Mouse (Mus musculus): ENCODE data around the gene Sv2c.

Sv2c gene

DNA sequence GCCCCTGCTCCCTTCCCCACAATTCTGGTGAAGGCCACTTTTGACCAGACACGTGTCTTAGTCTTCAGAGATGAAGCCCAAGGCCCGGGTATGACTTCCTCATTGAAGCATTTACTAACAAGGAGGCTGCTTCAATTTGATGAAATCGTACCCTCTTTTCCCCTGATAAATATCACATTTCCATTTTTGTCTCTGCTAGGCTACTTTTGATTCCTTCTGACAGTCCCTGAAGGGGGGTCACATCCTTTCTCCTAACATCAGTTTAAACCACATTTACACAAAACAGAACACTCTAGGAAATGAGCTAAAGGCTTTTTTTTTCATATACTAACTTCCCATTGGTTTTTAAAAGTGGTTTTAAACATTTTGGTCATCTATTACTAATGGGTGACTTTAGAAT lies 79.6 kb downstream of the Sv2c start:
- DNase-seq (ENCODE audit: low spot score) = no peak

DNA sequence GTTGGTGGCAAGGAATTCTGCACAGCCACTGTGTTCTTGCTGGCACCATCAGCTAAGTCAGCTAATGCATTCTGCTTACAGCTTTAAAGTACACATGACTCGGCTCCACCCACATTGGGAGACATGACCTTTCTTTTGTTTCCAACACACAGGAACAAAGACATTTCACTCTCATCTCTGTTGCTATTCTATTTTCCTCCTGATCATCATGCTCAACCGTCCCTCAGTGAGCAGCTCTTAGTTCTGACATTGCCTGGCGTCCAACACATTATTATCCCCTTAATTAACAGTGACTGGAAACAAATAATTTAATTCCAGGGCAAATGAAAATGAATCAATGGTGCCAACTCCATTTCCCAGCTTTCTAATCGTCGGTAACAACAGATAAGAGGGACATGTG lies 87.0 kb downstream of the Sv2c start:
- no peak for DNase-seq (ENCODE audit: low spot score)

DNA sequence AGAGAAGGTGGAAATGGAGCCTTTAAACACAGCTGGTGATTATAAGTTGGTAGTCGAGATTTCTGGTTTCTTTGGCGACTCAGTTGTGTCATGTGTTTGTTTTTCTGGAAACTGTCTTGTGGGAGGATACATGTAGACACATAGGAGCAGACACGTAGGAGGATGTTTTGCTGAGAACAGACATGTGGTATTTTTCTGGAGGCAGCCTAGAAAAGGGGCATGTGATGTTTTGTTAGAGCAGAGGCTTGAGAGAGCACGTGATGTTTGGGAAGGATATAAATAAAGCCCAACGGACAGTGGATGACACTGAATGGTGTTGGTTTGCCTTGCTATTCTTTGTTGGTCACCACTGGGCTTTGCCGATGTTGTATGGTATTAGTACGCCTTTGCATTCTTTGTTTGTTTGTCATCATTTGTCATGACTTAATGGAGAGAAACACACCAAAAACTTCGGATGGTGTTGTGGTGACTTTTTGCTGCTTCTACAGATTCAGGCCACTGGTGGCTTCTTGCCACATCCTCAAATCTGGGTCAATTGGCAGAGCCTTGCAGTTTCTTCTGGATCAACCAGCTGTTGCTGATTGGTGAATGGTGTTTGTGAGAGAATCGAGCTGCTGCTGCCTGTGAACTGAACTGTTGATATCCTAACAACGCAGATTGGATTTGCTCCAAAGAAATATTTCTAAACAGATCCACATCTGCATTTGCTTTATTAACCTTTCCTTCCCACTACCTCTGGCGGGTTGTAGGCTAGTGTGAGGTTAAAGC lies 91.9 kb downstream of the Sv2c start:
- no peak for DNase-seq (ENCODE audit: low spot score)

DNA sequence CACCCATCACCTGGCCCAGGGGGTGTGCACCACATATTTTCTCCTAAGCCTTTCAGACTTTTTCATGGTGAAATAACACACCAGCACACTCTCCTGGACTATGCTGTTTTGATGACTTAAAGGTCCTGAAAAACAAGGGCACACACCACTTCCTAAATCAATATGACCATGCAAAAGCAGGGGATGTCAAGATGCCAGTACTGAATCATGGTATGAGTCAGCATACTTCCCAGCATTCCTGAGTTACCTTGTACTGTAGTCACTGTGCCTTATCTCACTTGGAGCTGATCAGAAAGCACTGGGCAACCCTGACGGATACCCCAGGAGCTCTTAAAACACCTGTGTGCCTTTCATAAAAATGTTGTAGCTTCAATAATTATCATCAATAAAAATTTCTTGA lies 92.8 kb downstream of the Sv2c start:
- DNase-seq (ENCODE audit: low spot score) = no peak

DNA sequence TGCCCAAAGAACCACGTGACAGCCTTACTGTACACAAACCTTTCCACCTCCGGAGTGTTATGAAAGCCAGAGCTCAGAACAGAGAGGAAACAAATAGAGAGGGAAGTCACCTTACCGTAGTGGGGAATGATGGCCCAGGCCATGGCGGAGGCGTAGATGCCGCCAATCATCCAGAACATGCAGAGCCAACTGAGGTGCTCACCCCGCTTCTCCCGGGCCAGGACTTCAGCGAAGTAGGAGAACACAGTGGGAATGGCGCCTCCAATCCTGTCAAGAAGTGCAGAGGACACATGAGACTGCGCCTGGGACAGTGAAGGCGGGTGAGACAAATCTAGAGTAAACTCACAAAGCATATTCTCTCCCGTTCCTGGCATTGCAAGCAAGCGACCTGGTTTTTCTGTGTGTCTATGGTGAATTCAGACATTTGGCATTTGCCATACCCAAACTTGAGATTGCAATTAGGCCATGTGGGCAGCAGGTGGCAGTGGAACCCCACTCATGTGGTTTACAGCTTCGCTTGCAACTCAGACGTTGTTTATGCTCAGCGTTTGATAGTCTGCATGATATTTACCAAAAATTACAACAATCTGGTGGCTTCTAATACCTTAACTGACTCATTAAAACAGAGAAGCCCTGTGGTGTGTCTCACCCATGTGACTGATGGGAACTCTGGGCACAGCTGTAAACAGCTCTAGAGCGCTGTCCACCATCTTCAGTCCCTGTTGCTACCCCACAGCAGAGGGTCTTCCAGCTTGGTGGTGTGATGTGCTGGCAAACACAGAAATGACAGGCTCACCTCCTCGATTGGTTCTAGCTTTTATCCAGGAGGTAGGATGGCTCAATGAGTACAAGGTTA lies 101.8 kb downstream of the Sv2c start:
- peak; percentile 21 for DNase-seq (ENCODE audit: low spot score)

DNA sequence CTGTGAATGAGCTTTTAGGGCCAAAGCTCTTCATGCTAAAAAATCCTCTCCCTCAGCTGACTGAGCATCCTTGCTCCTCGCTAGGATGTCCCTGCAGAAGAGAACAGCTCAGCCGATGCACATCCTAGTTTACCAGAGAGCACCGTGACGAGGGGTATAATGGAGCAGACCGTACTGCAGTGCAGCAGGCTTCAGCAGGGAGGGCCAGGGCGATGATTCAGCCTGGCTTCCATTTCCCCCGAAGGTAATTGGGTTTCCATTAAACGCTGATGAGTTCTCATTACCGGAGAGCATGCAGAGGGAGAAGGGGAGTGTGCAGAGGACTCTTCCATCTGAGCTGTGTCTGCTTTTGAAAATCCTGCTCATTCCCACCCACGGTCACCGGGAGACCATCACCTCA lies 108.5 kb downstream of the Sv2c start:
- DNase-seq (ENCODE audit: low spot score) = no peak

DNA sequence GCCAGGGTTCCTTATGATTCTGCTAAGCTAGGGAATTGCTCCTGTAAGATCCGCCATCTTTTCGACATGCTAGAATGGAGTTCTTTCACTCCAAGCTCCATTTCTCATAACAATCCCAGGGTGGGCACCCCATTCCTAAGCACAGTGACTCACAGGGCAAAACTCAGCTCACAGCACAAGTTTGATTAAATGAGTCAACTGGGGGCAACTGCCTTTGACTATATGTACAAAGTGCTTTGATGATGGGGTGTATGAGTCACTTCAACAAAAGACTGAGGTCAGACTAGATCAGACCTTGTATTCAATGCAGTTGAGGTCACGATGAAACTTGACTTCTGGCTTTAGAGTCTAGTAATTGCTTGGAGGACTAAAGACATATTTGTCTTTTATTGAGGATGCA lies 116.9 kb downstream of the Sv2c start:
- DNase-seq (ENCODE audit: low spot score) = no peak

DNA sequence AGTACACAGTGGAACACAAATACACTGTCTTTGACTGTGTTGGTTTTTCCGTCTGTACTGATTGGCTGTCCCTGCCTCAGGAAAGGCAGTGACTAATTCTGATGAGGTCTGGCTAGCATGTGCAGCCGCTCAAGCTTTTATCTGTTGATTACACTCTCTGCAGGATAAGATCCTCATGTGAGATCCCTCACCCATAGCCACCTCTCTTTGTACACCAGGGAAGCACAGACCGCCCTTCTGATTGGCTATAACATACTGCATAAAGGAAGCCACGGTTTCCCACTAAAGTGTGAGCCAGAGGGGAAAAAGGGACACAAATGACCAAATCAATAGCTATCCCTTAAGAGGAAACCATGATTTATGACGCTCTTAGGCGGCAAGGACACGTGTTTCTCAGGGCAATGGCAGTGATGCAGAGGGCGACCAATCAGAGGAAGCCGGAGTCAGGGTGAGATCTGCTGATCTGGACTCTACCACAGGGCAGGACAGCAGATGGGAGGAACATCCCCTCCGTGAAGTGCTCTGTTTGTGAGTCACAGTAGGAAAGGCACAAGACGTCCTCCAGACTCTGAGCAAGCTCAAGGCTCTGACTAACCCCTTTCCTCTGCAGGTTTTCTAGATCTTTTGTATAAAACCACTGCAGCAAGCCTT lies 121.4 kb downstream of the Sv2c start:
- no peak for DNase-seq (ENCODE audit: low spot score)

DNA sequence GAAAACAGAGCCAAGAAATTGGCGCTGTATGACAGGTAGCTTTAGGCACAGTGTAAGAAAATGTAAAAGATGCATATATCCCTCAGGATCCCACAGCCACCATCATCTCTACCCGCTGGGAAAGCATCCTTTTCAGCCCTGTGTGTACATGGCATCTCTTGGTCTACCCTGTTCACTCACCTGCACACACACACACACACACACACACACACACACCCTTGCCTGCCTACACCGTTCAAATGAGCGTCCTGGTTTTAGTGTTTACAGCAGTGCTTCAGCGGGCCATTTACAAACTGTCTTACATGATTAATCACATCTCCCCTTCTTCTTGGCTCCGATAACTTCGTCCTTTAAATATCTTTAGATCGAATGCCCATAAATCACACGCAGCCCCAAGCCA lies 123.4 kb downstream of the Sv2c start:
- DNase-seq (ENCODE audit: low spot score) = no peak

DNA sequence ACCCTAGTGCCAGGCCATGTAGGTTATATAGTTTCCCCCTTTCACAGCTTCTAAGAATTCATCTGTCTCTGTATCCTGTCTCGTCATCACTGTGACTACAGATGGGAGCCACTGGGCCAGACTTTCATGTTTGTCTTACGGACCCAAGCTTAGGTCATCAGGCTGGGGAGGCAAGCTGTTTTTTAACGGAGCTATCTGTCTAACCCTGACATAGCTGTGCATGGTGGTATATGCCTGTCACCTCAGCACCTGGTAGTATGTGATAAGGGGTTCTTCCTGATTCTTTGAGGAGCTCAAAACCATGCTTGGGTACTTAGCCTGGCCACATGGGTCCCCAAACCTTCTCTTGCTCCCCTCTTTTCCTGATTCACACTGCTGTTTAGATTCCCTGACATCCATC lies 124.2 kb downstream of the Sv2c start:
- DNase-seq (ENCODE audit: low spot score) = no peak

DNA sequence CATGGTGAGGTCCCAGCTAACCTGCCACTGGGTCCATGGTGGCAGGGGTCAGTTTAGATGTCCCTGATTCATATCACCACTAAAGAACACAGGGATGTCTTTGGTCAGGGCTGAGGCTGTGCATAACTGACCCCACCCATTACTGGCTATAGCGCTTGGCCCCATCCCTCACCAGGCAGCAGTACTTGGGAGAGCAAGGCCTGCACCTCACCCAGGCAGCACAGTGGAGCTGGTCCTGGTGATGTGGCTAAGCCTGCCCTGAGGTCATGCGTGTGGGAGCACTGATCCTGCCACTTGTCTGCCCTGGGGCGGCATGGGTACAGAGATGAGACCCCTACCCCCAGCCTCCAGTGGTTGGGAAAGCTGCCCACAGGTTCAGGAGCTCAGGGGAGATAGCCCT lies 128.8 kb downstream of the Sv2c start:
- DNase-seq (ENCODE audit: low spot score) = no peak

DNA sequence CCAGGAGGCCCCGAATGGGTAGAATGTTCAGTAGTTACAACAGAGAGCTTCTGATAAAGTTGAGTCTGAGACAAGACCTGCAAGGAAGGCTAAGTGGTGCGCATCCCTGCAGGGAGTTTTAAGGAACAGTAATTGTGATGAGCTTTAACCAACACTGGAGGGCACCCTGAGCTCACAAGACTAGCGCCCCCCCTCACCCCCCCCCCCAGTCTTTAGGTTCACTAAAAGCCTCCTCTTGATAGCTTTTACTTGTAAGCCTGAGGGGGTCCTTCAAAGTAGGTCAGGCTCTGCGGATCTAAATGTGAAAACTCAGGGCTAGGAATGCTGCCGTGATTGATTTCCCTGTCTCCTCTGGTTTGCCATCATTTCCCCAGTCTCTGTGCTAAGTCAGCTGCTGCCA lies 129.9 kb downstream of the Sv2c start:
- no peak for DNase-seq (ENCODE audit: low spot score)

DNA sequence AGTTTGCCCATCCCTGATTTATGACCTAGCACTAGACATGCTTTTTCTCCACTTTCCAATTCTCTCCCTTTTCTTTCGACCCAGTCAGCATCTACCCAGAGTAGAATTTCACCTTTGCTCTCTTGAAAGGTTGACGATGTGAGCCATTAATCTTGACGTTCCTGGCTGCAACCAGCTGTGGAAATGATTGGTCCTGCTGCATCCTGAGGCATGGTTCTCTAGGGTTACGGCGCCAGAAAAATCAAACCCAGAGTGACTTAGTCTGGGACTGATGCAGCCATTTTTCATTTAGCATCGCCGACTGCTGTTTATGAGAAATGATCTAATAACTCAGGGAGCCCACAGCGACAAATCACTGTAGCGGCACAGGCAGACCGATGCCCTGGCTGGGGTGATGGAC lies 133.0 kb downstream of the Sv2c start:
- no peak for DNase-seq (ENCODE audit: low spot score)

DNA sequence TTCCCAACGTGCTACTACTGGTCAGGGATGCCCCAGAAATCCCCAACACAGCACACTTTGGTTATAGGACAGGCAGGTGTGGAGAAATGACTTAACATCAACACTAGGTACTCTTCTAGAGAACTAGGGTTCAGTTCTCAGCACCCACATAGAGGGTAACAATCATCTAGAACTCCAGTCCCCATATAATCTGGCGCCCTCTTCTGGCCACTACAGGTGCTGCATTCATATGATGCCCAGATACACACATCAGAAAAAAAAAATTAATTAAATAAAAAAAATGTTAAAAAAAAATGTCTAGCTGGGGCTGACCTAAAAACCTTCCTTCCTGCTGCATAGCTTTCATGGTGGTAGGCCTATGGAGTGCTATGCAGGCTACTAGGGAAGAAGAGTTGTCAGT lies 135.1 kb downstream of the Sv2c start:
- no peak for DNase-seq (ENCODE audit: low spot score)

DNA sequence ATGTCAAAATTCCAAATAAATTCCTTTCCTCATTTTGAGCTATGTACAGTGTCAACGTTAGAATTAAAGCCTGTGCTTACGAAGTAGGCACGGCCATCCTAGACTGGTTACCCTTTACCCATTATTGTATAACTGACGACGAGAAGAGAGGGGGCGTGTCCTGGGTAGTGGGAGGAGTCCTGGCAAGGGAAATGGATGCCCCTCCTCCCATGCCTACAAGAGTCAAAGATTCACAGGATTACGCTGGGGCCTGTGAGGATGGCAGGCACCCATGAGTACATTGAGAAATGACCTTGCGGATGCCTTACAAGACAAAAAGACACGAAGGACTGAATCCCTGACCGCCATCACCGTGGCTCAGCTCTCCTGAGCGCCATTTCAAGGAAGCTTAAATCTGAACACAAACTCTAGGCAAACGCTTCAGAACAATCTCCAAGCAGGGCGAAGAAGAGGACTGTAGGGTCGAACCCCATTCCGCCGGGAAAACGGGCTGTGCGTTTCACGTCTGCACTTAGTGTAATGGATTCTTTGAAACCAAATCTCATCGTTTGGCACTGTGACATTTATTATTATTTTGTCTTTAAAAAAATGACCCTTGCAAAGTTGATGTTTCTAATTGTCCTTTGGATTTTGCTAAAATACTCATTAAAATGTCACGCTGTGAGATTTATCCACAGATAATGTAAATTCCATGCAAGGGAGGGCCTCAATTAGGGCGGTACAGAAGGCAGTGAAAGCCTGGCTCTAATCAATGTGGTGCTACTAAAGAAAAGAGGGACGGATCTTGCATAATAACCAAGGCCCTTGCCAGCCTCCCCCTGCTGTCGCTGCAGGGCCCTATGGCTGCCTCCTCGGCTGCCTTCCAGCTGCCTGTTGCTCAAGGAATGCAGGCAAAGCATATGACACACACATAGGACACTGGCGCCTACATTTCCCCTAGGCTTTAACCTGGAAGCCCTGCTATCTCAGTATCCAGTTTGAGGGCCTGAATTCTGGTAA lies 137.4 kb downstream of the Sv2c start:
- DNase-seq (ENCODE audit: low spot score) = no peak

DNA sequence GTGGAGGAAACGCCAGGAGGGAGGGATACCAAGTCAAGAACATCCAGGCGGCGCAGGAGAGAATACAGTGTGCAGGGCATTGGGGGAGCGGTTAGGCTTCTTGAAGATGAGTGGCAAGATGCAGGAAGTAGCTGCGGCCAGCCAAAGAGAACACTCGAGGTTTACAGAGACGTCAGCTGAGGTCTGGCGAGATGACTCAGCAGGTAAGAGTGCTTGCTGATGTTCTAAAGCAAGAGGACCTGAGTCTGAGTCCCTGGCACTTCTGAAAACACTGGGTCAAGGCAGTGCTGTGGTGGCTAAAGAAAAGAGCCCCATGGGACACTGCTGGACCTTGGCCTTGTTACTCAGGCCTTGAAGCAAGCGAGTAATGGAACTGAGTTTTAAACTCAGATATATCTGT lies 144.2 kb downstream of the Sv2c start:
- no peak for DNase-seq (ENCODE audit: low spot score)

DNA sequence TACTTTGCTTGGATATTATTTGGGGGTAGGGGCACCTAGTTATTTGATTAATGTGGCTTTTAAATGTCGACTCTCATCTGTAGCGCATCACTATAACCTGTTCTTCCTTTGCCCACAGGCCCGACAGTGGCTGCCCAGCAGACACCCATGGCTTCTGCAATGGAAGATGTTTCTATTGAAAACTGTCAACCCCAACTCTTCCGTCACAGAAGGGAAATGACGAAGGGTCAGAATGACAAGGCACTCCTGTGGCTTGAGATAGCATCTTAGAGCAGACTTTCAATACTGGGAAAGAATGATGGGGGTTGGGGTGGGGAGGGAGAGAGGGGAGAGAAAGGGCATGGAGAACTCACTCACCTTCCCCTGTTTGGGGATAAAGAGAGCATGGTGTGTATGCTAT lies 145.2 kb downstream of the Sv2c start:
- no peak for DNase-seq (ENCODE audit: low spot score)

DNA sequence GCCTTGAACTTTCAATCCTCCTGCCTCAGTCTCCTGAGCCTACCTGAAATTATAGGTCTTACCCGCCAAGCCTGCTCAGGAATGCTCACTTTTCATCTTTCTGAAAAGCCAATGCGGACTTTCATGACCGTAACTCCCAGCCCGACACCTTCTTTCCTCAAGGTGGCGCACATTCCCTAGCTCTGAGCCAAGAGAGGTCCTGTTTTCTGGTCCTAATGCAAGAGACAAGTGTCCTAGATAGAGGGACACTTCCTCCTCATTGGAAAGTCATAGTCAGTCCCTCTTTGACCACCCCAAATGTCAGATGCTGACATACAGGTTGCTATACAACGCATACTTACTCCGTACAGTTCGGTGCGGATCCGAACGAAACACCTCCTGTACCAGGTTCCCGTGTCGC lies 146.0 kb downstream of the Sv2c start:
- no peak for DNase-seq (ENCODE audit: low spot score)

DNA sequence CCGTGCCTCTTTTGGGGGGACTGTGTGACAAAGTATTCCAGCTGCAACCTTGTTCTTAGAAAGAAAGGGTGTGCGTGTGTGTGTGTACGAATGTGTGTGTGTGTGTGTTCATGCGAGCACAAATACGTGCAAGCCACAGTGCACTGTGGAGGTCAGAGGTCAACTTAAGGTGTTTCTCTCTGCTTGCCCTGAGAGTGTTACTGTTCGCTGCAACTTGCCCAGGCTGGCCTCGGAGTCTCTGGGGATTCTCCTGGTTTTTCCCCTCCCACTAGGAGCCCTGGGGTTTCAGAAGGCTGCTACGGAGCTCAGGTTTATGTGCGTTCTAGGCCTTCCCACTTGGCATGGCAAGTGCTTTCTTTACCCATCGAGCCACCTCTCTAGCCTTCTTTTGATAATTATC lies 157.2 kb downstream of the Sv2c start:
- no peak for DNase-seq (ENCODE audit: low spot score)

DNA sequence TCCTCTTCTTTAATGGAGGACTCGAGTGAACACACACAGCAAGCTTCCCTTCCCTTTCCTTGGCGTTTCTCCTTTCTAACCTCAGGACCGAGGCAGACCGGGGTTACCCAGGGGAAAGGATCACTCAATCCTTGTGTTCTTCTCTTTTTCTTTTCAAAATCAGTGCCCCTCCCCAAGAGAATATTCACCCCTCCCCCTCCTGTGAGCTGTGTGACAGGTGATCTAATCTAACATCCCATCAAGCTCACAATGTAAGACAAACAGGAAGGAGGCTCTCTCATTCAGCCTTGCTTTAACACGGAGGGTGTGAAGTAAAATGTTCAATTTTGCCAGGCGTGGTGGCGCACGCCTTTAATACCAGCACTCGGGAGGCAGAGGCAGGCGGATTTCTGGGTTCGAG lies 158.3 kb downstream of the Sv2c start:
- no peak for DNase-seq (ENCODE audit: low spot score)

DNA sequence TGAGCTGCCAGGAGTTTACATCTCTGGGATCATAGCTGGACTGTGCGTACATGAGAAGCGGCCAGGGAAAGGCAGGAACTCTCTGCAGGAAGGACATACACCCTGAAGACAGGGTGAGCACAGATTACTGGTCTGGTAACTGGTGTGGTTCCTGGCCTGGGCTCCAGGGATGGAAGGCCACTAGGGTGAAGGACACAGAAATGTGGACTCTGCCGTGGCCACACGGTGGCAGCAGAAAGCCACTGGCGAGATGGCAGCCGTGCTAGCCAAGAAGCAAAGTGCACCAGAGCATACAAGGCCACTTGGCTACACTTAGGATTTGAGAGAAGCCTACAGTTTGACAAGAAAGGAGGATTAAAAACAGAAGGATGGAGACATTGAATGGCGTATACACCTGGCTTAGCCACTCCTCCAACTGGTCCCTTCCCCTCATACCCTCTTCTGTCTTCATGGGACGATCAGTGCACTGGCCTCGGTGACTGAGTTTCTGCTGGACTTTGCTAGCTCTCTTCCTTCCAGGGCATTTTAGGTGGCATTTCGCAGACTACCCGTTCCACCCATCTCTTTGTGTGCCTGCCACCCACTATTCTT lies 158.9 kb downstream of the Sv2c start:
- no peak for DNase-seq (ENCODE audit: low spot score)
